Mouse (Mus musculus) heart, postnatal 25 days (tissue): ENCODE data around the gene Rubcn. TPM values are rescaled to one million over a fixed set of nuclear protein-coding genes. Genes with fewer than 3 reads are reported as not detected.

Experiments used
- DNase-seq: peaks from one replicate; pipeline ENCODE4 v3.0.0; 2022; ENCODE audit warnings: low spot score
- intact Hi-C: fragments of 180-260 bp; cut with DNase I; formaldehyde crosslinking; loops from one replicate; pipeline ENCODE4 v1.15.1; 2025
- total RNA-seq, 2 experiments: library from RNA; stranded (reverse); gene quantifications; 2 replicates each; pipeline ENCODE4 v1.2.3; 2021

Rubcn gene
- total RNA-seq, 2 experiments from 2014 or later: 27.8 to 32.4 TPM

DNA sequence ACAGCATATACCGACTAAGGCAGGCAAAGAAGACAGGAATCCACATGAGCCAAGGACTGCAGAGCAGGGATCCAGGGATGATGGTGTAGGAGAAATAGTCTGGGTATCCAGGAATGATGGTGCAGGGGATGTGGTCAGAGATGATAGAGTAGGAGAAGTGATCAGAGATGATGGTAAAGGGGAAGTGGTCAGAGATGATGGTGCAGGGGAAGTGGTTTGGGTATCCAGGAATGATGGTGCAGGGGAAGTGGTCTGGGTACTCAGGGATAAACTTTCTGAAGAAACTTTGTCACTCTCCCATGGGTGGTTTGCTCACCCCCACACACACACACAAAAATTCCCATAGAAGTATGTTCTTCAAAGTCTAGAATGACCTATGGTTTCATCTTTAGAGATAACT is 82.4 kb downstream of the Rubcn start:
- DNase-seq: no peak
- intact Hi-C loops: no loop called here

DNA sequence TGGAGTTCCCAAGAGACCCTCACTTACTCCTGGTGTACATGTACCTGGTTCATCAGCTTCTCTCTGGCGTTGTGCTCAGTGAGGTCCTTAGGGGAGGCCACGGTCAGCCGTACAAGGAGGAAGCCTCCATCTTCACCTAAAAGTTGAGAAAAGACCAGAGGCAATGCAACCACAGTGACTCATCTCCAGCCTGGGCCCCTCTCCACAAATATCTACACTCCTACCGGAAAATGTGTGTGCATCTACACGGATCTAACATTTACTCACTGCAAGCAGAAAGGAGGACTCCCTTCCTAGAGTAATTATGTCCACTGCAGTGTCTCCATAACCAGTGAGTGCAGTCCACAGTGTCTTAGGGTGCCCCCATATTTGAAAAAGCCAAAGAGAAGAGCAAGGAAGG is 87.5 kb downstream of the Rubcn start:
- DNase-seq: no peak
- intact Hi-C loops: no loop called here

- intact Hi-C loops: no loop called here
- no peak for DNase-seq
These were observed 92.7 kb downstream of the Rubcn start for GRCm38 (mm10) chr16:32784840-32785239.

DNA sequence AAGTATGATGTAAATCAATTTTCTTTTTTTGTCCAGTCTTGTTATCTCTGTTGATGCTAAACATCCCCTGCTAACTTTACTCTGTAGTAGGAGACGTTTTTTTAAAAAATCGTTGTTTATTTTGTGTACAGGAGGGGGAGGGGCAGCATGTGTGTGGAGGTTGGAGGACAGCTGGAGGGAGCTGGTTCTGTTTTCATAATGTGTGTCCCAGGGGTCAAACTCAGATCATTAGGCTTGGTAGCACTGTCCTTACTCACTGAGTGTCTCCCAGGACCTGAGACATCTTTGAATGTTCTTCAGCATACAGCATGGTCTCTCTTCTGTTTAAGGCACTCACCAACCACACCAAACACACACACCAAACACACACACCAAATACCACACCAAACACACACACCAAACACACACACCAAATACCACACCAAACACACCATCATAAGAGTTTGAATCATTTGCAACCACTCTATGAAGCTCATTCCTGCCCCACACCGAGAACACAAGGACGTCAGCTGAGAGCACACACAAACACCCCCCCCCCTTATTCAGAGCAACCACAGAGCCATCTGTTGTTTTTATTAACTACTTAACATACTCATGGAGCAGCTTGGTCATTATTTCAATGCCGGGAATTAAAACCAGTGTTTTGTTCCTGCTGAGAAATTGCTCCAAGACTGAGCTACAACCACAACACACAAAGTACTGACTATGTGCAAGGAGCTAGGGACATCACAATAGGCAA is 94.1 kb downstream of the Rubcn start:
- intact Hi-C loops: no loop called here

GRCm38 (mm10) chr16:32778956-32779355 is 98.6 kb downstream of the Rubcn start:
- no peak for DNase-seq
- intact Hi-C loops: no loop called here

More for the DNA sequence above, 94.1 kb downstream of the Rubcn start:
- no peak for DNase-seq

- no peak for DNase-seq
- intact Hi-C loops: no loop called here
These were observed 100.9 kb downstream of the Rubcn start for GRCm38 (mm10) chr16:32776676-32777075.

Other genes with a start within 250 kb of the Rubcn start
- gene Tnk2, start 233.9 kb downstream of the Rubcn start, total RNA-seq: 10 to 100 TPM; 20.9 to 24.7 TPM
- gene Muc4, start 141.9 kb downstream of the Rubcn start, total RNA-seq: under 1 TPM; 0.08 to 0.10 TPM
- gene Muc20, start 80.3 kb downstream of the Rubcn start, total RNA-seq: under 1 TPM in 1 of 2 experiments, not detected in 1; 0.22 TPM
- gene Smbd1, start 67.3 kb downstream of the Rubcn start, total RNA-seq: not detected
- 100 to 1,000 TPM; 106 to 109 TPM for gene Fyttd1, start 266 bp downstream of the Rubcn start, total RNA-seq
- 10 to 100 TPM; 25.9 to 27.2 TPM for gene Lrch3, start 36.3 kb upstream of the Rubcn start, total RNA-seq
- gene Iqcg, start 178.5 kb upstream of the Rubcn start, total RNA-seq: under 1 TPM; 0.52 to 0.64 TPM
- 100 to 1,000 TPM; 303 to 319 TPM for gene Rpl35a, start 178.7 kb upstream of the Rubcn start, total RNA-seq
- gene Lmln, start 184.8 kb upstream of the Rubcn start, total RNA-seq: 1 to 10 TPM; 2.2 to 3.4 TPM